Mouse (Mus musculus) thymus, adult 18-20 months (tissue): Measurements from ENCODE around the gene Cenpo.

Experiments
- DNase-seq, 2 experiments: peaks; one replicate each; pipeline ENCODE4 v3.0.0; 2022; ENCODE audit warnings: mixed read lengths in 2 of 2

The Cenpo gene

DNA sequence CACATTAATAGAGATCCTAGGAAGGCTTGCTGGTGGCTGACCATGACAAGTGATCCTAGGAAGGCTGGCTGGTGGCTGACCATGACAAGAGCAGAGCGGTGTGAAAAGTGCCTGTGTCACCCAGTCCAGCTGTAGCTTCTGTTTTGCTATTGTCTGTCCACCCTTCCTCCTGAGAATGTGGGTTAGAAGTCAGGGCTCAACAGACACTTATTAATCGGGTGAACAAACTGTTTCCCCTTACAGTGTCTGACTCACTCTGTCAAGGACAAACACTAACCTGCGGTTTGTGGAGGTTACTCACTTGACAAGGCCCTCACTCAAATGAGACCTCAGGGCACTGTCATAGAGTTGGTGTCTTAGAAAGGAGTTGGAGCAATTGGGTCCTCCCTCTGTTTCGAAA, 35.4 kb downstream of the Cenpo start:
- DNase-seq = no peak

- DNase-seq = no peak
These were observed 39.5 kb downstream of the Cenpo start for GRCm38 (mm10) chr12:4194643-4195042.

- DNase-seq = no peak
These were observed 40.9 kb downstream of the Cenpo start for GRCm38 (mm10) chr12:4193025-4193740.

- no peak for DNase-seq
These were observed 41.6 kb downstream of the Cenpo start for GRCm38 (mm10) chr12:4192514-4192913.

DNA sequence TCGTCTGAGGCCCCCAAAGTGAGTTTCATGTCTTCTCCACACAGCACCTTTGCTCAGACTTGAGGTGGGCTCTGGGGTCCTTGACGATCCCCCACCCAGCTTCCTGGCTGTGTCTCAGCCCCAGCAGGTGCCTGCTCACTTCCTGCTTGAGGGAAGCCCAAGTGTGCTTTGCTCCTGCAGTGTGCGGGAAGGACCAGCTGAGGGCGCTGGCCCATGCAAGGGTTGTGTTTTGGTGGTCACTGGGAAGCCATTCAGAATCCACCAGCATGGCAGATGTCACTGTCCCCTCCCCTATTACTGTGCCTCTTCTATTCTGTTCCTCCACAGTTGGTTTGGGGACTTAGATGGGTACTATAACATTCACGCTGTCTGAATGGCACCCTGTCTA, 45.0 kb downstream of the Cenpo start:
- DNase-seq = peak in 1 of 2 experiments; percentile 42

- no peak for DNase-seq
These were observed 45.7 kb downstream of the Cenpo start for GRCm38 (mm10) chr12:4188171-4189059.

GRCm38 (mm10) chr12:4184648-4185047, 49.4 kb downstream of the Cenpo start:
- DNase-seq = no peak

DNA sequence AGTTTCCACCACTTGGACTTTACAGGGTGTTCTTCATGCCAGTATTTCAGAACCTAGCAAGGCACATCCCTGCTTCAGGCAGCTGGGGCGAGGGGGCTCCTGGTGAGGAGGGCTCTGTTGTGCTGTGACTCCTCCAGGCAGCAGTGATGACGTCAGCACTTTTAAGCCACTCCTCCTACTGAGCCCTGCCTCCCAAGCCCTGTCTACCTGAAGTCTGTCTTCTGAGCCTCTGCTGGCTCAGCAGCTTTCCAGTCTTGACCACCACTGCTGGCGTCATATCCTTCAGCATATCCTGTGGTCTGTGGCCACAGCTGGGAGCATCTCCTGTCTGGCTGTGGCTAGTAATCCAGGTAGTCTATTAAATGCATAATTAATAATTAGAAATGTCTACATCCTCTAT, 53.6 kb downstream of the Cenpo start:
- DNase-seq = no peak

- no peak for DNase-seq
These were observed 54.3 kb downstream of the Cenpo start for GRCm38 (mm10) chr12:4179671-4180233.

GRCm38 (mm10) chr12:4178839-4179238, 55.3 kb downstream of the Cenpo start:
- DNase-seq = no peak

GRCm38 (mm10) chr12:4173108-4173790, 60.8 kb downstream of the Cenpo start:
- DNase-seq = no peak

- DNase-seq = no peak
These were observed 64.5 kb downstream of the Cenpo start for GRCm38 (mm10) chr12:4169622-4170021.

DNA sequence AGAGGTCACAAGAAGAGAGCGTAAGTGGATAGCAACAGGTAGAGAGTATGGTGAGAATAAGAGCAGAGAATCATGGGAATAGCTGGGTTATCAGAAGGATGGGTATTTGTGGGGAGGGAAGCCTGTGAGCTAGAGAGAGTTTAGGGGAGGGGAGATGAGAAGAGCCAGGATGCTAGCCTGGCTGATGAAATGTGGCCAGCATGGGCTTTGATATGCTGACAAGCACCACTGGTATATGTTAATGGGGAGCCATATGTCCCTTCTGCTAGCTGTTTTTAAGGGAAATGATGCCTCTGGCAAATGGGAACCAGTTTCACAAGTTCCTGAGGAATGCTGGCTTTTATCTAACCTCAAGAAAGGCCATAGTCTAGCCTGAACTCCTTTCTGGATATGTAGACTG, 65.0 kb downstream of the Cenpo start:
- no peak for DNase-seq

DNA sequence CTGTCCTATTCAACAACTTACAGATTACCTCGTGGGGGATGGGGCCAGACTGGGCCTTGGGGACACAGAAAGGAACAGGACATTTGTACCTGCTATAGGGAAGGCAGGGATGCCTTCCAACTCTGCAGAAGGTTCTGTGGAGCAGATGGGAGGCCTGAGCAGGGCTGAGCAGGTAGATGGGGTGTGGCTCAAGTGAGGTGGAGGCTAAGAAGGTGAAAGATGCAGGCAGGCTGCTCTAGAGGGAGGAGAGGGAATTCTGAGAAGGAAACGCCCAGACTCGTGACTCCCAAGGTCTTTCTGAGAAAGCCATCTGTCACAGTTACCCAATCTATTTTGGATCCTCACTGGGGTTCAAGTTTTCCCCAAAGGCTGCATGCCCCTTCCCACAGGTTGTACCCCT, 67.1 kb downstream of the Cenpo start:
- DNase-seq = no peak

- no peak for DNase-seq
These were observed 71.2 kb downstream of the Cenpo start for GRCm38 (mm10) chr12:4162886-4163285.

DNA sequence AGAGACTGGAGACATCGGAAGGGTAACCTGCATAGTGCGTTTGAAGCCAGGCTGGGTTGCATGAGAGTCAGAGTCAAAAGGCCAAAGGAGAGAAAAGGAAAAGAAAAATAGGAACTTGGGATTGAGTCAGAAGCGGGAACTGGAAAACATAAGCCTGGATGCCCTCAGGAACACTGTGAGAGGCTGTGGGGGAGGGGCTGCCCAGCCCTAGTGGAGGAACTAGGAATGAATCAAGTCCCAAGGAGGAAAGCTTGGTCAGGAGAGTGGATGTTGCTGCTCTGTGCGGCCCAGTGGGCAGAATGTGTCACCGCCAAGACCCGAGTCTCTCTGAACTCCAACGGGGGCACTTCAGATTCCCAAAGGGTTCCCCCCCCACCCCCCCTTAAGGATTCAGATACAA, 73.8 kb downstream of the Cenpo start:
- DNase-seq = no peak

- no peak for DNase-seq
These were observed 75.0 kb downstream of the Cenpo start for GRCm38 (mm10) chr12:4158868-4159632.

- no peak for DNase-seq
These were observed 75.9 kb downstream of the Cenpo start for GRCm38 (mm10) chr12:4158179-4158578.

DNA sequence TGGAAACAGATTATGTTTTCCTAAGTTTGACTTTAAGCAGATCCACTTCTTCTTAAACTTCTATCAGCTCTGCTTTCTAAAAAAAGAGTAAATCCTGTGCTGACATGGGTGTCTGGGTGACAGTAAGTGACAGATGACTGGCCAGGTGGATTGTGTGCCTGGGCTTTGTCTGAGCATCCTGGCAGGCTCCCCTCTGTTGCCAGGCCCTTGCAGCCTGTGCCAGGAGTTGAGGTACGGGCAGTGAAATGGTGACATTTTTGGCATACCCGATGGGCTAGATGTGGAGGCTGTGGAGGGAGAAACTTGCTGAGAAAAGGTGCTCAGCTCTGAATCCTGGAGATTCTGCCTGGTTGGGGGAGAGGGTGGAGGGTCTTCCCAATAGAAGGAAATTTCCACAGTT, 76.6 kb downstream of the Cenpo start:
- DNase-seq = no peak

DNA sequence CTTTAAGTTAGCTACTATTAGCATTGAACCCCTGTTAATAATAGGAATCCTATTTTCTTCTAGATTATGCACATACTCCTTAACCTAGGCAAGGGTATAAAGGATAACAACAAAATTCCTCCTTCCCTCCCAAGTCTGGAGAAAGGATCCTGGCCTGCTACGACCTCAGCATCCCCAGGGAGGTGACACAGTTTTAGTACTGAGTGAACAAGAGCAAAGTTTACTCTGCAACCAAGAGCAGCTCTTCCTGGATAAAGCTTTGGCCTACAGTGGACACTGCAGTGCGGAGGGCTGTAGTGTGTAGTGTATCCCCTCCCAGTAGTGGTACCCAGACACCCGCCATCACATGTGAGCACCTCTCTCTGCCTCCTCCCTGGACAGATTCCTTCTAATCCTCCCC, 82.1 kb downstream of the Cenpo start:
- no peak for DNase-seq

DNA sequence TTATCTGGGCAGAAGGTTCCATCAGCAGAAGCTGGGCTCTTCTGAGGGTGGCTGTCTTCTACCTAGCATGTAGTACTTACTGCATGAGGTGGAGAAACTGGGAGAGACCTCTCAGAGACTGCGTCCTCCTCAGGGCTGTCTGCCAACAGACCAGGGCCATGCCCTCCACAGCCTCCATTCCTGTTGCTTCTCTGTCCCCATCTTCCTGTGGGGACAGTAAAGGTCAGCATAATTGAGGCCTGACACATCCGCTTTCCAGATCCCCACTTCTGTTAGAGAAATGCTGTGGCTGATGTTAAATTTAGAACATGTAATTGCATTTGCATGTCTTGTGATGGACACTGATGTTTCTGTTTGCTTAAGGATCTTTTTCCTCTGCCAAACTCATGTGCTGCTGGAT, 83.2 kb downstream of the Cenpo start:
- no peak for DNase-seq
